Mouse (Mus musculus) gastrocnemius, postnatal 10 days (tissue): ENCODE data around the gene Uap1. TPM values are rescaled to one million over a fixed set of nuclear protein-coding genes. Genes with fewer than 3 reads are reported as not detected.

ENCODE experiments used
- DNase-seq: peaks from one replicate; pipeline ENCODE4 v3.0.0; 2021; ENCODE audit warnings: mixed read lengths
- long read RNA-seq, 2 experiments: library from polyadenylated mRNA; stranded (forward); transcript quantifications; one replicate each; pipeline ENCODE4 v2.0.0; 2021
- total RNA-seq, 2 experiments: library from RNA; stranded (reverse); gene quantifications; 2 replicates each; pipeline ENCODE4 v1.2.3; 2021

Gene Uap1
- total RNA-seq, result 10 to 100 TPM; 32.5 to 34.6 TPM
- long read RNA-seq, experiment 1, transcript Uap1-203 (11 exons, 2,287 nt), result major isoform, 29 of 51 reads
- long read RNA-seq, experiment 1, transcript Uap1-201 (11 exons, 2,283 nt), result minor isoform, 8 of 51 reads
- long read RNA-seq, experiment 1, transcript Uap1-202 (10 exons, 2,311 nt), result minor isoform, 7 of 51 reads
- long read RNA-seq, experiment 1, partial matches to known transcripts, result 1 of 51 reads
- long read RNA-seq, experiment 1, other reads (novel, unspliced or antisense), result 6 of 51 reads
- long read RNA-seq, experiment 2, transcript Uap1-201 (11 exons, 2,283 nt), result minor isoform, 12 of 57 reads
- long read RNA-seq, experiment 2, transcript Uap1-203 (11 exons, 2,287 nt), result major isoform, 39 of 57 reads
- long read RNA-seq, experiment 2, partial matches to known transcripts, result 1 of 57 reads
- long read RNA-seq, experiment 2, other reads (novel, unspliced or antisense), result 2 of 57 reads

- peak; percentile 95 for DNase-seq
Measured at GRCm38 (mm10) chr1:170174814-170175332, at the start of gene Uap1. Gene Uap1 (minus strand): TSS chr1:170174957.

GRCm38 (mm10) chr1:170223276-170223675 lies 48.5 kb upstream of the Uap1 start:
- DNase-seq, result no peak

GRCm38 (mm10) chr1:170220351-170220750 lies 45.6 kb upstream of the Uap1 start:
- DNase-seq, result no peak

GRCm38 (mm10) chr1:170218091-170218884 lies 43.5 kb upstream of the Uap1 start:
- no peak for DNase-seq

- no peak for DNase-seq
Measured at GRCm38 (mm10) chr1:170215590-170215989, 40.8 kb upstream of the Uap1 start.

GRCm38 (mm10) chr1:170214757-170215522 lies 40.2 kb upstream of the Uap1 start, which contains the start of gene Uhmk1:
Gene Uhmk1 (minus strand): TSS chr1:170215397.
- DNase-seq, result peak; percentile 85

GRCm38 (mm10) chr1:170214383-170214756 lies 39.6 kb upstream of the Uap1 start:
- DNase-seq, result no peak

- no peak for DNase-seq
Measured at GRCm38 (mm10) chr1:170213181-170213879, 38.6 kb upstream of the Uap1 start.

- no peak for DNase-seq
Measured at GRCm38 (mm10) chr1:170206395-170206794, 31.6 kb upstream of the Uap1 start.

GRCm38 (mm10) chr1:170200379-170200778 lies 25.6 kb upstream of the Uap1 start:
- DNase-seq, result peak; percentile 11

- no peak for DNase-seq
Measured at GRCm38 (mm10) chr1:170196211-170196610, 21.5 kb upstream of the Uap1 start.

- no peak for DNase-seq
Measured at GRCm38 (mm10) chr1:170191925-170192324, 17.2 kb upstream of the Uap1 start.

GRCm38 (mm10) chr1:170190225-170190624 lies 15.5 kb upstream of the Uap1 start:
- DNase-seq, result no peak

- DNase-seq, result peak; percentile 40
Measured at GRCm38 (mm10) chr1:170188601-170189000, 13.8 kb upstream of the Uap1 start.

GRCm38 (mm10) chr1:170186531-170186930 lies 11.8 kb upstream of the Uap1 start:
- no peak for DNase-seq

GRCm38 (mm10) chr1:170185137-170185536 lies 10.4 kb upstream of the Uap1 start:
- DNase-seq, result no peak

GRCm38 (mm10) chr1:170182706-170183105 lies 7.9 kb upstream of the Uap1 start:
- no peak for DNase-seq

GRCm38 (mm10) chr1:170176661-170177239 lies 2.0 kb upstream of the Uap1 start:
- no peak for DNase-seq

- no peak for DNase-seq
Measured at GRCm38 (mm10) chr1:170175848-170176247, 1.1 kb upstream of the Uap1 start.

- no peak for DNase-seq
Measured at GRCm38 (mm10) chr1:170173991-170174813, 555 bp downstream of the Uap1 start.
